Mouse (Mus musculus) heart, postnatal 0 days (tissue): Measurements from ENCODE around the gene Olfr1475.

Source experiments
- CTCF ChIP-seq: IDR thresholded peaks from 2 replicates; pipeline ENCODE4 v1.5.1; 2016; ENCODE audit warnings: antibody characterized with exemption, control low read depth, low read depth
- EP300 ChIP-seq: IDR thresholded peaks from 2 replicates; pipeline ENCODE4 v1.6.1; 2016; ENCODE audit warnings: antibody characterized with exemption, low read depth

GRCm38 (mm10) chr19:13527613-13528012 lies 47.6 kb upstream of the Olfr1475 start, which contains the start of gene Olfr1480:
- TF ChIP-seq CTCF = no peak
- TF ChIP-seq EP300 = no peak
